Mouse (Mus musculus) mature B cell (primary cell): ENCODE data around the gene Cpt1c.

Experiments
- in situ Hi-C: fragments of 300-500 bp; cut with MboI; formaldehyde crosslinking; loops from 2 replicates; pipeline ENCODE4 v1.14.3; 2019

Cpt1c gene

GRCm38 (mm10) chr7:44962831-44963230 lies 11.8 kb downstream of the Cpt1c start:
- in situ Hi-C loops: no loop called here

DNA sequence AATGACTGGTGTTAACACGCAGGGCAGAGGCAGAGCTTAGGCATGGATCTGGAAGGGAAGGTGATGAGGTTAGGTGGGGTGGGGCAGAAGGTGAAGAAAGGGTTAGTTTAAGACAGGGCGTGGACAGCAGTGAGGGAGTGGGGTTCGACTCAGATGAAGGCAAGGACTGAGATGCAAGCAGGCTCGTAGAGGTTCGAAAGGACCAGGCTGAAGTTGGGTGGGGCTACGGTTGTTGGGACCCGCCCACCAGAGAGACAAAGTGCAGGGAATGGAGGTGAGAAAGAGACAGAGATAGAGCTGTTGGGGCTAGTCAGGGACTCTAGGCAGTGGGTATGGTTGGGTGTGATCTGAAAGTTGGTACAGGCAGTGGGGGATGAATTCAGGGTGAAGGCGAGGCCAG lies 12.3 kb downstream of the Cpt1c start:
- in situ Hi-C loops: no loop called here

DNA sequence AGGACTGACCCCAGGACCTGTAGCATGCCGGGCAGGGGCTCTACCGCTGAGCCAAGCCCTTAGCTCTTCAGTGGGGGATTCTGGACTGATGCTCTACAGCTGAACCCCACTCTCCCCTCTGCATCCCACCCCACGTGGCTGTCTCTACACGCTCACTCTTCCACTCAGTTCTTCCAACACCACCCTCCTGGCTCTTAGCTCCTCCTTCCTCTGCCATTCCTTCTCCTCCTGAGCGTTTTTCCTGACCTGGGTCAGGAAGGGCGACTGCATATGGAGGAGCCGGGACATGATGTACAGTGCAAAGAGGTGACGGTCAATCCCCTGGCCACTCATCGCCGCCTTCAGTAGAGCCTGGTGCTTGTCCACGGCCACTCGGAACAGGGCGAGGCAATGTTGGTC lies 14.1 kb downstream of the Cpt1c start:
- in situ Hi-C loops: no loop called here

GRCm38 (mm10) chr7:44959874-44960511 lies 14.7 kb downstream of the Cpt1c start:
- in situ Hi-C loops: loop anchor here (10.0 kb wide), 1 partner anchor 235 kb away; no protein-coding TSS in a partner anchor

GRCm38 (mm10) chr7:44959281-44959680 lies 15.4 kb downstream of the Cpt1c start:
- in situ Hi-C loops: loop anchor here (10.0 kb wide), 1 partner anchor 234 kb away; no protein-coding TSS in a partner anchor

GRCm38 (mm10) chr7:44958208-44958607 lies 16.4 kb downstream of the Cpt1c start:
- in situ Hi-C loops: loop anchor here (10.0 kb wide), 1 partner anchor 233 kb away; no protein-coding TSS in a partner anchor

- in situ Hi-C loops: loop anchor here (10.0 kb wide), 1 partner anchor 233 kb away; no protein-coding TSS in a partner anchor
Measured at GRCm38 (mm10) chr7:44957183-44957835, 17.3 kb downstream of the Cpt1c start.

DNA sequence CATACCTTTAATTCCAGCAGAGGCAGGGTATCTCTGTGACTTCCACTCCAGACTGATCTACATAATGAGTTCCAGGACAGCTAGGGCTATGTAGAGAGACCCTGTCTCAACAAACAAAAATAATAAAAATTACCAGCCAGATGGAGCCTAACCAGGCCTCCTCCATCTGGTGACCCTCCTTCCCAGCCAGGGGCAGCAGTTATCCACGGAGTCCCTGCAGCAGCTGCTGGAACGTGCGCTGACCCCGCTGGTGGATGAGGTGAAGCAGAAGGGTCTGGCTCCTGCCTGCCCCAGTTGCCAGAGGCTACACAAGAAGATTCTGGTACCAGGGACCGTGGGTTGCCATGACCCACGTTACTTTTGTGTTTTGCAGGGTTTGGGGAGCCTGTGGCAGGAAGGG lies 18.4 kb downstream of the Cpt1c start:
- in situ Hi-C loops: loop anchor here (10.0 kb wide), 1 partner anchor 231 kb away; no protein-coding TSS in a partner anchor

DNA sequence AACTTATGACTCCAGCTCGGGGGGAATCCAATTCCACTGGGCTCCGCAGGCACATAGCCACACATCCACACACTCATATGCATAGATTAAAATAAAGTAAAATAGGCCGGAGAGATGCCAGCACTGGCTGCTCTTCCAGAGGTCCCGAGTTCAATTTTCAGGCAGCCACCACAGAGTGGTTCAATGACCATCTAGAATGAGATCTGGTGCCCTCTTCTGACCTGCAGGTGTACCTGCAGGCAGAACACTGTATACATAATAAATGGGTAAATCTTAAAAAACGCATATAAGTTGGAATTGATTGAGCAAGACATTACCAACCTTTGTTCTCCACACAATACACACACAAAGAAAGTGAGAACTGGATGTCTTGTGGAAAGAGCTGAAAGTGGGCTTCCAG lies 19.0 kb downstream of the Cpt1c start:
- in situ Hi-C loops: loop anchor here (10.0 kb wide), 1 partner anchor 231 kb away; no protein-coding TSS in a partner anchor

- in situ Hi-C loops: loop anchor here (10.0 kb wide), 1 partner anchor 229 kb away; no protein-coding TSS in a partner anchor
Measured at GRCm38 (mm10) chr7:44954091-44954885, 20.4 kb downstream of the Cpt1c start.

DNA sequence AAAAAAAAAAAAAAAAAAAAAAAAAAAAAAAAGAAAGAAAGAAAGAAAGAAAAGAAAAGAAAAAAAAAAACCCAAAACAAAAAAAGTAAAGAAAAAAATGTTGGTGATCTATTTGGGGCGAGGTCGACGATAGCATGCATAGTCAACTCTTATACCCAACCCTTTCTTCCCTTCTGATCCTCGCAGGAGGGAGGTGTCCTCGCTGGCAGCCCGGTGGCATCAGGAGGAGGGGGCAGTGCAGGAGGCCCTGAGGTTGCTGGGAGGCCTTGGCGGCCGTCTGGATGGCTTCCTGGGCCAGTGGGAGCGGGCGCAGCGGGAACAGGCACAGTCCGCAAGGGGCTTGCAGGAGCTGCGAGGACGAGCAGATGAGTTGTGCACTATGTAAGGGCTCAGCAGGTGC lies 21.1 kb downstream of the Cpt1c start:
- in situ Hi-C loops: loop anchor here (10.0 kb wide), 1 partner anchor 229 kb away; no protein-coding TSS in a partner anchor

GRCm38 (mm10) chr7:44952611-44953306 lies 21.9 kb downstream of the Cpt1c start:
- in situ Hi-C loops: loop anchor here (10.0 kb wide), 1 partner anchor 228 kb away; no protein-coding TSS in a partner anchor

- in situ Hi-C loops: loop anchor here (10.0 kb wide), 1 partner anchor 227 kb away; no protein-coding TSS in a partner anchor
Measured at GRCm38 (mm10) chr7:44951960-44952359, 22.7 kb downstream of the Cpt1c start.

GRCm38 (mm10) chr7:44949922-44950321 lies 24.7 kb downstream of the Cpt1c start:
- in situ Hi-C loops: loop anchor here (10.0 kb wide), 1 partner anchor 225 kb away; no protein-coding TSS in a partner anchor

GRCm38 (mm10) chr7:44942904-44943303 lies 31.7 kb downstream of the Cpt1c start, which contains the start of gene Tsks:
Gene Tsks (plus strand): TSS chr7:44943204.
- in situ Hi-C loops: no loop called here

DNA sequence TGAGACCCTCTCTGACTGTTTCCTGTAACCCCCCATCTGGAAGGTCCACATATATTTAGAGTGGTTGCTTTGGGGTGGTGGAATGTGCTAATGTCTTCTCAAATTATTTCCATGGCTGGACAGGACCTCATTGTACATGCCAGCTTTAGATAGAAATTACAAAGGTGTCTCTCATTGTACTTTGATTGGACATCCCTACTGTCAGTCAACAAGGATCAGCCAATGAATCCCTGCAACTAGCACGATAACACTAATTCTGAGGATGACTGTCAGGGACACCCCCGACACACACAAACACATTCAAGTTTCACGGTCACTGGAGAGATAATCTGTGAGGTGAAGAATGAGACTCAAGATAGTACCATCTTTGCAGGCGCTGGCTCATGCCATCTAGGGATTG lies 36.0 kb downstream of the Cpt1c start:
- in situ Hi-C loops: no loop called here

GRCm38 (mm10) chr7:44929204-44930151 lies 45.2 kb downstream of the Cpt1c start, which contains the start of gene Ap2a1:
Gene Ap2a1 (minus strand): TSS chr7:44929496.
- in situ Hi-C loops: no loop called here

DNA sequence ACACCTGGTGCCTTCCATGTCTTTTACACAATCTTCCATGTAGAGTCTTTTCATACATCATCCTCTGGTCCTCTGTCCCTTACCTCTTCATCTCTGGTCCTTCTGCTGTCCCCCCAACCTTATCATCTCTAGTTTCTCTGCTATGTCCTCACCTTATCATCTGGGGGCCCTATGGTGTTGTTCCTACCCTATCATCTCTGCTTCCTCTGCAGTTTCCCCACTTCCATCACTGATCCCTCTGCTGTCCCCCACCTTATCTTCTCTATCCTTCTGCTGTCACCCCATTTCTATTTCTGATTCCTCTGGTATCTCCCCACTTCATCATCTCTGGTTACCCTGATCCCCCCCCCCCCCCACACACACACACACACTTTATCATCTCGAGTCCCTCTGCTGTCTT lies 46.1 kb downstream of the Cpt1c start:
- in situ Hi-C loops: no loop called here

- in situ Hi-C loops: no loop called here
Measured at GRCm38 (mm10) chr7:44925468-44925867, 49.2 kb downstream of the Cpt1c start.

DNA sequence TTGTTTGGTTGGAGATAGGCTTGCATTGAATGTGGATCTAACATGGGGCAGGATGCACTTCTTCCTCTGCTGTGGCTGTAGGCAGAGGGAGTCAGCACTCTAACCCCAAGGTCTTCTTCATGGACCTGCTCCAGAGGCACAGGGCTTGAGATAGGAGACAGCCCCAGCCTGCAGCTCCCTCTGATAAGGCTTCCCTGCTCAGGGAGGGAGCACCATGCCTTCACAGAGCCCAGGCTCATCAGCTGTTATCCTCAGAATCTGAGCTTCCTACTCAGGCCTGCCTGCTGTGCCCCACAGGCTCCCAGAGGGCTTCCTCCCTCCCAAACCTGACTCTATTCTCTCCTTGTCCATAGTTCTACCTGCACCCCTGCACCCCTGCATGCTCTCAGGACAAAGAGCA lies 52.1 kb downstream of the Cpt1c start:
- in situ Hi-C loops: no loop called here
